Mouse (Mus musculus) kidney, postnatal 0 days (tissue): ENCODE results near the gene Gmfg. TPM values are rescaled to one million over a fixed set of nuclear protein-coding genes. Genes with fewer than 3 reads are reported as not detected.
A peak's percentile ranks its signal among the peaks of the same experiment; 100 is the strongest.

ENCODE experiments used
- ATAC-seq: fragments of 200-750 bp; cut with Nextera tagmentation; replicated peaks from 2 replicates; pipeline ENCODE4 v1.8.0; 2017; ENCODE audit warnings: low read depth, moderate number of reproducible peaks, moderate TSS enrichment, moderate library complexity; ENCODE audit not compliant: low FRiP score
- DNase-seq: peaks from one replicate; pipeline ENCODE4 v3.0.0-alpha.2; 2016; ENCODE audit warnings: low spot score
- H3K27ac ChIP-seq: fragments of 300-500 bp; sonication (generic); 2 replicates; pipeline ENCODE4 v1.5.1; 2014; ENCODE audit warnings: mild to moderate bottlenecking
- H3K27me3 ChIP-seq: fragments of 300-500 bp; sonication (generic); 2 replicates; pipeline ENCODE4 v1.6.1; 2014; ENCODE audit warnings: low read length, mixed read lengths; ENCODE audit not compliant: insufficient read depth
- H3K36me3 ChIP-seq: fragments of 300-500 bp; sonication (generic); 2 replicates; pipeline ENCODE4 v1.6.1; 2014; ENCODE audit warnings: low read length, mixed read lengths; ENCODE audit not compliant: insufficient read depth
- H3K4me1 ChIP-seq: fragments of 300-500 bp; sonication (generic); replicated peaks from 2 replicates; pipeline ENCODE4 v1.6.1; 2014; ENCODE audit warnings: antibody characterized with exemption, low read length, mixed read lengths; ENCODE audit not compliant: insufficient read depth
- H3K4me2 ChIP-seq: fragments of 300-500 bp; sonication (generic); 2 replicates; pipeline ENCODE4 v1.6.1; 2014; ENCODE audit warnings: mild to moderate bottlenecking, low read length, moderate library complexity, mixed read lengths
- H3K4me3 ChIP-seq: fragments of 300-500 bp; sonication (generic); replicated peaks from 2 replicates; pipeline ENCODE4 v1.5.1; 2014; ENCODE audit warnings: low read depth, low read length
- H3K9ac ChIP-seq: fragments of 300-500 bp; sonication (generic); 2 replicates; pipeline ENCODE4 v1.6.1; 2014; ENCODE audit warnings: low read depth, low read length
- H3K9me3 ChIP-seq: fragments of 300-500 bp; sonication (generic); replicated peaks from 2 replicates; pipeline ENCODE4 v1.6.1; 2016; ENCODE audit warnings: low read length, inconsistent platforms, mixed read lengths
- CTCF ChIP-seq: IDR thresholded peaks from 2 replicates; pipeline ENCODE4 v1.5.1; 2016; ENCODE audit warnings: antibody characterized with exemption, low read depth, mild to moderate bottlenecking, moderate library complexity
- WGBS: fragments of 180-500 bp; shearing (Covaris S2); extraction: QIAGEN DNeasy Blood & Tissue Kit; methylation state at CpG from one replicate; pipeline ENCODE4 v1.1.7; 2014; 5-methylcytosine and 5-hydroxymethylcytosine counted together
- polyA plus RNA-seq: library from polyadenylated mRNA; unstranded; fragments of >200 nt; fragmentation: Nextera tagmentation; extraction: Ambion mirVana; gene quantifications from 2 replicates; pipeline ENCODE4 v1.2.1, GENCODE M21; 2015

The Gmfg gene
- polyA plus RNA-seq, 1 experiment from 2014 or later, result 23.8 TPM

GRCm38 (mm10) chr7:28490410-28490809, 53.2 kb downstream of the Gmfg start:
- ATAC-seq (peak; percentile 72; the same call in 1 of the 2 replicates), DNase-seq (peak; percentile 80)
- WGBS, result 3% methylated on average over 10 of the region's 10 CpGs
- Histone ChIP-seq H3K9ac (no peak overlapping the region), H3K4me2 (peak overlapping the region; percentile 32), H3K27me3 (no peaks in the 10 kb centered on the region), H3K4me3 (no peak overlapping the region), H3K36me3 (no peaks in the 10 kb centered on the region), H3K9me3 (no peaks in the 10 kb centered on the region), H3K27ac (no peak overlapping the region), H3K4me1 (peaks cover 10% of the 10 kb centered on the region; the same call in 1 of the 2 replicates)
- TF ChIP-seq CTCF, result peak; percentile 83

GRCm38 (mm10) chr7:28490903-28491302, 53.7 kb downstream of the Gmfg start:
- Histone ChIP-seq H3K4me3 (no peak overlapping the region), H3K4me2 (peak overlapping the region; percentile 32), H3K27me3 (no peaks in the 10 kb centered on the region), H3K36me3 (no peaks in the 10 kb centered on the region), H3K27ac (no peak overlapping the region), H3K9ac (no peak overlapping the region), H3K4me1 (peaks cover 10% of the 10 kb centered on the region; the same call in 1 of the 2 replicates), H3K9me3 (no peaks in the 10 kb centered on the region)
- no peak for TF ChIP-seq CTCF
- 38% methylated on average over 14 of the region's 14 CpGs for WGBS
- DNase-seq (no peak), ATAC-seq (no peak)

- no peaks in the 10 kb centered on the region for H3K36me3 ChIP-seq
- H3K27ac ChIP-seq, result no peak overlapping the region
- H3K9ac ChIP-seq, result no peak overlapping the region
- no peak overlapping the region for H3K4me2 ChIP-seq
- ATAC-seq (no peak), DNase-seq (no peak)
- H3K9me3 ChIP-seq, result no peaks in the 10 kb centered on the region
- WGBS, result 88% methylated on average over 8 of the region's 8 CpGs
- peaks cover 10% of the 10 kb centered on the region; the same call in 1 of the 2 replicates for H3K4me1 ChIP-seq
- no peak for TF ChIP-seq CTCF
- H3K4me3 ChIP-seq, result no peak overlapping the region
- no peaks in the 10 kb centered on the region for H3K27me3 ChIP-seq
Measured at GRCm38 (mm10) chr7:28492310-28492709, 55.1 kb downstream of the Gmfg start.

DNA sequence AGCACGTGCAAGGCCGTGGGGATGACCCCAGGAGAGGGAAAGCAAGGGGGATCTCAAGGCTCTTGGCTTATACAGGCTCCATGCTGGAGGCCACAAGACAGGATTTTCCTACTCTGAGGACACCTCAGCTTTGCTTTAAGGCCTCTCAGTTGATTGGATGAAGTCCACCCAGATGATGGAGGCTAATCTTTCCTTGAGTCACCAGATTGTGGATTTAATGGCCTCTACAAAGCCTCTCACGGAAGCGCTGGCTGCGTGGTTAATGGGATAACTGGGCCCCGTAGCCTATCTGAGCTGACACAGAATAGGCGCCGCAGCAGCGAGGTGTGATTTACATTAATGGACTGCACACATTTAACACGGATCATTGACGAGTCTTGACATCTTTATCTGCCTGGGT, 58.2 kb downstream of the Gmfg start:
- Histone ChIP-seq H3K9ac (no peak overlapping the region), H3K27me3 (no peaks in the 10 kb centered on the region), H3K36me3 (no peaks in the 10 kb centered on the region), H3K27ac (no peak overlapping the region), H3K4me3 (no peak overlapping the region), H3K9me3 (no peaks in the 10 kb centered on the region), H3K4me1 (no peaks in the 10 kb centered on the region), H3K4me2 (no peak overlapping the region)
- DNase-seq (no peak), ATAC-seq (no peak)
- WGBS, result 44% methylated on average over 11 of the region's 11 CpGs
- no peak for TF ChIP-seq CTCF

Other genes with a start within 250 kb of the Gmfg start
- 4.5 and 10.9 TPM in 2 replicates for gene Eid2, start 169.6 kb upstream of the Gmfg start, polyA plus RNA-seq
- 13.8 and 15.6 TPM in 2 replicates for gene Eid2b, start 159.7 kb upstream of the Gmfg start, polyA plus RNA-seq
- gene Selenov, start 146.3 kb upstream of the Gmfg start, polyA plus RNA-seq, result 0.14 and 0.26 TPM in 2 replicates
- 0.43 and 0.45 TPM in 2 replicates for gene Dll3, start 135.2 kb upstream of the Gmfg start, polyA plus RNA-seq
- 117 and 122 TPM in 2 replicates for gene Timm50, start 125.4 kb upstream of the Gmfg start, polyA plus RNA-seq
- 53.4 and 59.8 TPM in 2 replicates for gene Supt5, start 98.7 kb upstream of the Gmfg start, polyA plus RNA-seq
- 1,088 and 1,198 TPM in 2 replicates for gene Rps16, start 86.8 kb upstream of the Gmfg start, polyA plus RNA-seq
- 29.9 and 33.3 TPM in 2 replicates for gene Plekhg2, start 64.8 kb upstream of the Gmfg start, polyA plus RNA-seq
- 18.6 and 19.6 TPM in 2 replicates for gene Zfp36, start 57.2 kb upstream of the Gmfg start, polyA plus RNA-seq
- 44.6 and 47.8 TPM in 2 replicates for gene Med29, start 44.7 kb upstream of the Gmfg start, polyA plus RNA-seq
- 60.2 and 70.3 TPM in 2 replicates for gene Paf1, start 44.5 kb upstream of the Gmfg start, polyA plus RNA-seq
- 2.1 and 2.8 TPM in 2 replicates for gene Lrfn1, start 14.5 kb downstream of the Gmfg start, polyA plus RNA-seq
- not detected in 2 replicates for gene Ifnl2, start 73.0 kb downstream of the Gmfg start, polyA plus RNA-seq
- gene Ifnl3, start 85.4 kb downstream of the Gmfg start, polyA plus RNA-seq, result not detected in 2 replicates
- 0.27 and 0.45 TPM in 2 replicates for gene Sycn, start 103.4 kb downstream of the Gmfg start, polyA plus RNA-seq
- gene Nccrp1, start 109.8 kb downstream of the Gmfg start, polyA plus RNA-seq, result 5.5 and 7.3 TPM in 2 replicates
- gene Samd4b, start 160.7 kb downstream of the Gmfg start, polyA plus RNA-seq, result 18.4 and 19.5 TPM in 2 replicates
- 33.5 and 36.6 TPM in 2 replicates for gene Pak4, start 160.7 kb downstream of the Gmfg start, polyA plus RNA-seq
- not detected in 2 replicates for gene Acp7, start 193.9 kb downstream of the Gmfg start, polyA plus RNA-seq